Mouse (Mus musculus) neural tube, embryonic 13.5 days (tissue): Measurements from ENCODE around the gene Samd10. TPM values are rescaled to one million over a fixed set of nuclear protein-coding genes. Genes with fewer than 3 reads are reported as not detected.

Experiments
- ATAC-seq: fragments of 200-750 bp; cut with Nextera tagmentation; 2 replicates; pipeline ENCODE4 v1.8.0; 2017; ENCODE audit warnings: low read depth, mild to moderate bottlenecking, moderate TSS enrichment, moderate library complexity
- H3K27ac ChIP-seq: fragments of 300-500 bp; sonication (generic); replicated peaks from 2 replicates; pipeline ENCODE4 v1.5.1; 2015; ENCODE audit warnings: moderate library complexity, mild to moderate bottlenecking, inconsistent platforms
- H3K27me3 ChIP-seq: fragments of 300-500 bp; sonication (generic); 2 replicates; pipeline ENCODE4 v1.6.1; 2015; ENCODE audit warnings: mild to moderate bottlenecking, inconsistent platforms
- H3K36me3 ChIP-seq: fragments of 300-500 bp; sonication (generic); 2 replicates; pipeline ENCODE4 v1.6.1; 2015; ENCODE audit warnings: mild to moderate bottlenecking, inconsistent platforms
- H3K4me1 ChIP-seq: fragments of 300-500 bp; sonication (generic); replicated peaks from 2 replicates; pipeline ENCODE4 v1.6.1; 2015; ENCODE audit warnings: inconsistent platforms
- H3K4me2 ChIP-seq: fragments of 300-500 bp; sonication (generic); 2 replicates; pipeline ENCODE4 v1.6.1; 2015; ENCODE audit warnings: inconsistent platforms, mild to moderate bottlenecking, moderate library complexity
- H3K4me3 ChIP-seq: fragments of 300-500 bp; sonication (generic); 2 replicates; pipeline ENCODE4 v1.5.1; 2015; ENCODE audit warnings: mild to moderate bottlenecking, inconsistent platforms
- H3K9ac ChIP-seq: fragments of 300-500 bp; sonication (generic); 2 replicates; pipeline ENCODE4 v1.6.1; 2015; ENCODE audit warnings: moderate library complexity, mild to moderate bottlenecking, inconsistent platforms
- H3K9me3 ChIP-seq: fragments of 300-500 bp; sonication (generic); 2 replicates; pipeline ENCODE4 v1.6.1; 2016; ENCODE audit warnings: inconsistent platforms
- WGBS: fragments of 180-500 bp; shearing (Covaris S2); methylation state at CpG from one replicate; pipeline ENCODE4 v1.1.7; 2015; 5-methylcytosine and 5-hydroxymethylcytosine counted together
- polyA plus RNA-seq: library from polyadenylated mRNA; unstranded; fragments of >200 nt; fragmentation: Nextera tagmentation; extraction: Ambion mirVana; gene quantifications from 2 replicates; pipeline ENCODE4 v1.2.1, GENCODE M21; 2015

The Samd10 gene
- polyA plus RNA-seq, 1 experiment from 2014 or later: 157 TPM

GRCm38 (mm10) chr2:181571941-181572670, 26.9 kb downstream of the Samd10 start:
- WGBS: 91% methylated on average over 11 of the region's 11 CpGs
- no peak for ATAC-seq

GRCm38 (mm10) chr2:181570921-181571595, 28.0 kb downstream of the Samd10 start:
- WGBS: 76% methylated on average over 6 of the region's 6 CpGs
- H3K9me3 ChIP-seq: no peaks in the 10 kb centered on the region
- H3K4me1 ChIP-seq: no peaks in the 10 kb centered on the region
- no peak overlapping the region for H3K4me2 ChIP-seq
- no peak overlapping the region for H3K27ac ChIP-seq
- no peak overlapping the region for H3K9ac ChIP-seq
- no peaks in the 10 kb centered on the region for H3K27me3 ChIP-seq
- no peak overlapping the region for H3K4me3 ChIP-seq
- peaks cover 39% of the 10 kb centered on the region for H3K36me3 ChIP-seq
- ATAC-seq: no peak

More at GRCm38 (mm10) chr2:181571941-181572670, 26.9 kb downstream of the Samd10 start:
- H3K36me3 ChIP-seq: peaks cover 39% of the 10 kb centered on the region
- H3K27me3 ChIP-seq: no peaks in the 10 kb centered on the region
- H3K4me3 ChIP-seq: no peak overlapping the region
- no peak overlapping the region for H3K4me2 ChIP-seq
- peaks cover 7% of the 10 kb centered on the region for H3K4me1 ChIP-seq
- H3K27ac ChIP-seq: no peak overlapping the region
- no peaks in the 10 kb centered on the region for H3K9me3 ChIP-seq
- H3K9ac ChIP-seq: no peak overlapping the region

- WGBS: 89% methylated on average over 8 of the region's 8 CpGs
- no peak overlapping the region for H3K4me3 ChIP-seq
- no peak overlapping the region for H3K27ac ChIP-seq
- no peaks in the 10 kb centered on the region for H3K9me3 ChIP-seq
- H3K4me2 ChIP-seq: no peak overlapping the region
- H3K9ac ChIP-seq: no peak overlapping the region
- no peaks in the 10 kb centered on the region for H3K4me1 ChIP-seq
- peaks cover 39% of the 10 kb centered on the region for H3K36me3 ChIP-seq
- ATAC-seq: no peak
- H3K27me3 ChIP-seq: no peaks in the 10 kb centered on the region
These were observed 28.6 kb downstream of the Samd10 start for GRCm38 (mm10) chr2:181570375-181570774.

- no peaks in the 10 kb centered on the region for H3K27me3 ChIP-seq
- no peak overlapping the region for H3K4me2 ChIP-seq
- no peaks in the 10 kb centered on the region for H3K4me1 ChIP-seq
- no peaks in the 10 kb centered on the region for H3K9me3 ChIP-seq
- H3K36me3 ChIP-seq: peaks cover 37% of the 10 kb centered on the region
- 92% methylated on average over 10 of the region's 10 CpGs for WGBS
- no peak overlapping the region for H3K9ac ChIP-seq
- ATAC-seq: no peak
- H3K4me3 ChIP-seq: no peak overlapping the region
- H3K27ac ChIP-seq: no peak overlapping the region
These were observed 29.2 kb downstream of the Samd10 start for GRCm38 (mm10) chr2:181569856-181570255.

- WGBS: 78% methylated on average over 7 of the region's 7 CpGs
- peaks cover 23% of the 10 kb centered on the region for H3K36me3 ChIP-seq
- ATAC-seq: no peak
- no peaks in the 10 kb centered on the region for H3K27me3 ChIP-seq
- H3K4me1 ChIP-seq: no peaks in the 10 kb centered on the region
- no peak overlapping the region for H3K27ac ChIP-seq
- H3K4me3 ChIP-seq: no peak overlapping the region
- no peak overlapping the region for H3K4me2 ChIP-seq
- no peak overlapping the region for H3K9ac ChIP-seq
- H3K9me3 ChIP-seq: no peaks in the 10 kb centered on the region
These were observed 30.6 kb downstream of the Samd10 start for GRCm38 (mm10) chr2:181568272-181569008.

- H3K36me3 ChIP-seq: peaks cover 12% of the 10 kb centered on the region
- no peak for ATAC-seq
- 85% methylated on average over 3 of the region's 3 CpGs for WGBS
These were observed 31.7 kb downstream of the Samd10 start for GRCm38 (mm10) chr2:181567338-181567737.

GRCm38 (mm10) chr2:181553772-181554171, 45.2 kb downstream of the Samd10 start:
- H3K36me3 ChIP-seq: peaks cover 52% of the 10 kb centered on the region
- no peaks in the 10 kb centered on the region for H3K27me3 ChIP-seq
- no peaks in the 10 kb centered on the region for H3K4me1 ChIP-seq
- no peak for ATAC-seq
- H3K27ac ChIP-seq: no peak overlapping the region
- no peaks in the 10 kb centered on the region for H3K9me3 ChIP-seq
- no peak overlapping the region for H3K9ac ChIP-seq
- H3K4me2 ChIP-seq: no peak overlapping the region
- H3K4me3 ChIP-seq: no peak overlapping the region

More at GRCm38 (mm10) chr2:181567338-181567737, 31.7 kb downstream of the Samd10 start:
- Histone ChIP-seq H3K27ac (no peak overlapping the region), H3K4me2 (no peak overlapping the region), H3K27me3 (no peaks in the 10 kb centered on the region), H3K4me3 (no peak overlapping the region), H3K9ac (no peak overlapping the region), H3K4me1 (no peaks in the 10 kb centered on the region), H3K9me3 (no peaks in the 10 kb centered on the region)

GRCm38 (mm10) chr2:181550233-181550632, 48.8 kb downstream of the Samd10 start:
- Histone ChIP-seq H3K27me3 (no peaks in the 10 kb centered on the region), H3K9me3 (no peaks in the 10 kb centered on the region), H3K36me3 (peaks cover 80% of the 10 kb centered on the region), H3K4me2 (no peak overlapping the region), H3K4me3 (no peak overlapping the region), H3K27ac (no peak overlapping the region), H3K4me1 (no peaks in the 10 kb centered on the region), H3K9ac (no peak overlapping the region)
- 94% methylated on average over 2 of the region's 2 CpGs for WGBS
- ATAC-seq: no peak

GRCm38 (mm10) chr2:181548682-181549081, 50.3 kb downstream of the Samd10 start:
- WGBS: 89% methylated on average over 5 of the region's 5 CpGs
- ATAC-seq: no peak

GRCm38 (mm10) chr2:181548227-181548626, 50.8 kb downstream of the Samd10 start:
- H3K9ac ChIP-seq: no peak overlapping the region
- no peaks in the 10 kb centered on the region for H3K9me3 ChIP-seq
- WGBS: 70% methylated on average over 1 of the region's 1 CpGs

More at GRCm38 (mm10) chr2:181548682-181549081, 50.3 kb downstream of the Samd10 start:
- no peaks in the 10 kb centered on the region for H3K4me1 ChIP-seq
- H3K4me3 ChIP-seq: no peak overlapping the region
- no peak overlapping the region for H3K27ac ChIP-seq
- no peak overlapping the region for H3K4me2 ChIP-seq
- H3K36me3 ChIP-seq: peaks cover 72% of the 10 kb centered on the region
- H3K27me3 ChIP-seq: no peaks in the 10 kb centered on the region
- H3K9ac ChIP-seq: no peak overlapping the region
- H3K9me3 ChIP-seq: no peaks in the 10 kb centered on the region

GRCm38 (mm10) chr2:181546142-181546541, 52.9 kb downstream of the Samd10 start:
- no peak overlapping the region for H3K4me3 ChIP-seq
- WGBS: 96% methylated on average over 7 of the region's 7 CpGs
- no peaks in the 10 kb centered on the region for H3K9me3 ChIP-seq
- H3K36me3 ChIP-seq: peaks cover 52% of the 10 kb centered on the region
- no peaks in the 10 kb centered on the region for H3K27me3 ChIP-seq
- no peaks in the 10 kb centered on the region for H3K4me1 ChIP-seq
- no peak for ATAC-seq
- no peak overlapping the region for H3K27ac ChIP-seq
- no peak overlapping the region for H3K9ac ChIP-seq
- no peak overlapping the region for H3K4me2 ChIP-seq

More at GRCm38 (mm10) chr2:181548227-181548626, 50.8 kb downstream of the Samd10 start:
- H3K4me3 ChIP-seq: no peak overlapping the region
- ATAC-seq: no peak
- H3K4me2 ChIP-seq: no peak overlapping the region
- no peak overlapping the region for H3K27ac ChIP-seq
- H3K27me3 ChIP-seq: no peaks in the 10 kb centered on the region
- H3K36me3 ChIP-seq: peaks cover 71% of the 10 kb centered on the region
- no peaks in the 10 kb centered on the region for H3K4me1 ChIP-seq
